Mouse (Mus musculus) adrenal gland, postnatal 4 days (tissue): ENCODE measurements around the gene Pde6g. TPM values are rescaled to one million over a fixed set of nuclear protein-coding genes. Genes with fewer than 3 reads are reported as not detected.

Source experiments
- DNase-seq, 2 experiments: peaks; one replicate each; pipeline ENCODE4 v3.0.0; 2021 to 2022; ENCODE audit warnings: low spot score in 2 of 2, mixed read lengths in 2 of 2
- long read RNA-seq, 2 experiments: library from polyadenylated mRNA; stranded (forward); transcript quantifications; one replicate each; pipeline ENCODE4 v2.0.0; 2021
- total RNA-seq, 2 experiments: library from RNA; stranded (reverse); gene quantifications; 2 replicates each; pipeline ENCODE4 v1.2.3; 2021

The Pde6g gene
- total RNA-seq: under 1 TPM in 1 of 2 experiments, not detected in 1; 0.25 TPM
- long read RNA-seq, experiment 1: 0 reads
- long read RNA-seq, experiment 2: 0 reads

DNA sequence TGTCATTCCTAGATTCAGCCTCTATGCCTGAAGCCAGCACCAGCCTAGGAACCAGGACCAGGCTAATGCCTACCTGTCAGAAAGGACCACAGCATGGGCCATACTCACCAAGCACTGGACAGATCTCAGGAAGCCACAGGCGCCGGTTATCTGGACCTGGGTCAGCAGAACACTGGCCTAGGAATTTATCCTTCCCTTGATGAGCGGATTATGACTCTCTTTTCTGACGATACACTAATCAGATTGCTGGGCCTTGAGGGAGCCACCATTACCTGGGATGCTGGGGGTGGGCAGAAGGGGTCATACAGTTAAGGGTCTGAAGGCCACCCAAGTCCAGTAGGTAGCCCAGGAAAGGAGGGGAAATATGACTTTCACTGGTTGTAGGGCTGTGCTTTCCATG lies at the start of gene Pde6g:
TSS of gene Pde6g (minus strand) at position 195 of the 400 bp plus-strand sequence.
- no peak for DNase-seq

DNA sequence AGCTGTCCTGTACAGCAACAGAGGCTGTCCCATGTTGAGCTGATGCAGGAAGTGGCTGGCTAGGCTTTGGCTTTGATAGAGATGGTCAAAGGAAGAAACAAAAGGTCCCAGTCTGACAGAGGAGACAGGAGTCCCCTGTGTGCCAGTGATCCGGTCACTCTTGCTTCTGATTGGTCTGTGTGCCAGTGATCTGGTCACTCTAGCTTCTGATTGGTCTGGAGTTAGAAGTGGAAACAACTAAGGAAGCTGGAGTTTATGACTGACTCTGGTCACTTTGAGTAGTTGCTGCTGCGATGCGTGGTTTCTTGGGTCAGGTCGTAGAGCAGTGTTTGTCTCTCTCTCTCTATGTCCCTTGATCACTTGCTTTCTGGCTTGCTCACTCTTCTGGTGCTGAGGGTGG lies 48.4 kb upstream of the Pde6g start:
- DNase-seq: no peak

DNA sequence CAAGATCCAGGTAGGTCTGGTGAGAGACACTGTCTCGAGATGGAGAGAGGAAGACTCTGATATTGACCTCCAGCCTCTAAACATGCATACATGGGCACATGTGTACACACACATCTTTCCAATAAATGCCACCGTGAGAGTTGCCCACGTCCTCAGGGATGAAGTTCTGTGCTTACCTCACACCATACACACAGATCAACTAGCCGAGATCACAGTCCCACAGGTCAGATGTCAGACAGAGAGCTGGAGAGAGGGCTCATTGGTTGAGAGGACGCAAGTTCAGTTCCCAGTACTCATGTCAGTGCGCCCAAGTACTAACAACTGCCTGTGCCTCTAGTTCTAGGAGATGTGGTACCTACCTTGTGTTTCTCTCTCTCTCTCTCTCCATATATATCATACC lies 47.7 kb upstream of the Pde6g start:
- DNase-seq: no peak

DNA sequence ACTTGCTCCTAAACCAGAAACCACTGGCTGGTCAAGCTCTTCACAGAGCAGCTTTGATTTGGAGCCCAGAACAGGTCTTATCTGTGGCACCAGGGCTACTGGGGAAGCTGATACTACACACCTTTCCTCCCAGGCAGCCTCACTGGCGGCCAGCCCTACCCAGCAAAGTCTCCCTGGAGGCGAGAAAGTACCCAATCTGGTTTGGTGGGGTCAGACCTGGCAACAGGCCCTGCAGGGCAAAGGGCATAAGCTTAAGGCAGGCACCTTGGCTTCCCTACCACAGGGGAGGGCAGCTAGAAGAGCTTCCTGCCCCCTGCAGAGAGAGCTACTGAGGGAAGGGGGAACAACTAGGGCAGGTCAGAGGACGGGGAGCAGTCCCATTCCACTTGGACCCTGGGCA lies 47.1 kb upstream of the Pde6g start:
- DNase-seq: no peak

DNA sequence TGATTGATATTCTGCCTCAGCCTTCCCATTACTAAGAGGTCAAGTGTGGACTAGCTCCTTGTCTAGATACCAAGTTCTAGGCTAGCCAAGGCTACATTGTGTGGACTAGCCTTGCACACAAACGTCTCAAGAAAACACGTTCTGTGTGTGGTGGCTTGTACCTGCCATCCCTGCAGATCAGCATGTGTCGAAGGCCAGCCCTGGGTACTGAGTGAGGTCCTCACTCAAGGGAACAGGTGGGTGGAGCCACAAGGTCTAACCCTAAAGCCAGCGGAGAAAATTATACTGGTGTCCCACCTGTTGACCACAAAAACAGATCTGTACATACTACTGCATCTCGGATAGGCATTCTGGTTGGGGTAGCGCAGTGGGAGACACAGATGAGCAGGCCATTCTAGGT lies 46.6 kb upstream of the Pde6g start:
- no peak for DNase-seq

DNA sequence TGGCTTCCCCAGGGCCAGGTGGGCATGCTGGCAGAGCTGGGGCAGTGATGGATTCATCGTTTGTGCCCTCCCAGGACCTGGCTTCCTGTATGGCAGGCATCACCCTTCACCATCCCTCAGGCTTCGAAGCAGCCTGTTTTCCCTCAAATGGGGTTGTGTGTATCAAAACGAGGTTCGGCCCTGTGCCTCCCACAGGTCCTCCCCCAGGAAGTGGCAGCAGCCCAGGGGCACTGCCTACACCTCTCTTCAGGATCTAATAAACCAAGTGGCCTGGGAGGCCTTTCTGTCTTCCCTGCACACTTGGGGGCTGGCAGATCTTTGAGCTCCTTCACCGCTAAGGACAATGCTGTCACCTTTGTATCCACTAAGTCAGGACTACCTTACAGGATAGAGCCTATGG lies 45.6 kb upstream of the Pde6g start:
- DNase-seq: no peak

DNA sequence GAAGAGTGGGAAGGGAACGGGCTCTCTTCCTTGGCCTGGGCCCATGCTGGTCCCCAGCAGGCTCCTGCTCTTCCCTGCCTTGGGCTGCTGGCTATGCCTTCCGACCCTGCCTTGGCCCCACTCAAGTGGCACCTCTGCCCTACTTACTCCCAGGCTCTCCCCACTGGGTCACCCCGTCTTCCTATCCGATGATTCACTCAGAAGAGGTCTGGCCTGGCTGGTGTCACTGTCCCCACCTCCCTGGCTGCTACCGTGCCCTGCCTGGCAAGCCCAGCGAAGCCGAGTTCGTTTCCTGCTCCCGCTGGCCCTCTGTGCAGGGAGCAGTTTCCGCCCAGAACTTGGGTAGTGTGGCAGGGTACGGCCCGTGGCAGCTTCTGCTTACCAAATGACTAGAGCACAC lies 44.9 kb upstream of the Pde6g start:
- no peak for DNase-seq

DNA sequence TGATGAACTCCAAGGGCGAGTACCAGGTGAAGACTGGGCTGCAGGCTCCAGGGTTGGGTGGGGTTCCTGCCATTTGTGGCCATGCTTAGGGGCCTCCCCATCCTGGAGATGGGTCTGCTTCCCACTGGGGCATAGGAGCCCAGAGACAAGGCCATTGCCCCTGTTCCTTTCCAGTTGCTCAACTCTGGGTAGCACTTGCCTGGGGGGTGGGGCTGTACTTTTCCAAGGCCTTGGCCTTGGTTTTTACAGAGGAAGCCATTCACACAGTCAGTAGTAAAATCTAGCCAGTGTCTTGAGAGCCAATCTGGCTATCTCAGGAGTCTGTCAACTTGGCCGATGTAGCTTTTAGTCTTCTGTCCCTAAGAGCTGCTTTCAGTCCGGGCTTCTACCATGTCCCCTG lies 44.1 kb upstream of the Pde6g start:
- peak in 1 of 2 experiments; percentile 43 for DNase-seq

DNA sequence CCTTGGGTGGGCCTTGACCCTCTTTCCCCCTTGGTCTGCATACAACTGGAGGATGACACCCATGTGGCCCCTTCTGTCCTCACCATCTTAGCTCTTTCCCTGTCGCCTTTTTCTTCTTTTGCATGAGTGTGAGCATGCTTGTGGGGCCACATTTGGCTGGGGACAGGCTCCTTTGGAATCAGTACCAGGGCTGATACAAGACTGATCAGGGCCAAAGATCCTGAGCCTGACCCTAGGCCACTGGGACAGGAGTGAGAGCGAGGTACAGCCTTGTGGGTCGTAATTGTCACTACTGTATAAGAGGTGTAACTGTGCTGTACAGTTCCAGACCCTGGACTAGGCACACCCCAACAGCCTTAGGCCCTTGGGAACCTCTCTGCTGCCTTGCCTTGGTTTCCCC lies 40.6 kb upstream of the Pde6g start:
- DNase-seq: no peak

DNA sequence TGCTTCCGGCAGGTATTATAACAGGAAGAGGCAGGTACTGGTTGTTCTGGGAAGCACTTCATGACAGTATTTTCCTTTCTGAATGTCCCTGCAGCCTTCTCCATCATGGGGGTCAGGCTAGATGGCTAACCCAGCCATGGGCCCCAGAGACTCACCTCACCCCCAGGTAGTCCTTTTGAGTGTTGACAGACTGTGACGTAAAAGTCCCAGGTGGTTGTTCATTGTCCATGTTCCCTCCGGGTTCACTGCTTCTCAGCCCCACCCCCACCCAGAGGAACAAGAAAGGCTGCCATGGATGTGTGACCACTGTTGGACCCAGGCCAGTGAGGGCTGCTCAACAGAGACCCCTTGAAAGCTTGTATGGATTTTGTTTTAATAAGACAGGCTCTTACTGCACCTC lies 40.1 kb upstream of the Pde6g start:
- DNase-seq: no peak

DNA sequence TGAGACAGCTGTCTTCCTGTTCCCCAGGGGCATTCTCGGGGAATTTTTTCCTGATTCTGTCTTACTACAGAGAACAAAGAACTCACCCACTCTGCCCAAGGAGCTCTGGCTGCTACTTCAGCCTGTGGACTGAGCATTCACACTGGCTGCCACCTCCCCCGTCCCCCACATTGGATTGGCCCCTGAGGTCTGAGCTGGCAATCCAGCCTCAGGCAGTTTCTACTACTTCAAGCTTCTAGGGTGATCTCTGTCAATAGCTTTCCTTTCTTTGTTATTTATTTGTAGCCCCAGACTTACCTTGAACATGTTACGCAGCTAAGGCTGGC lies 39.5 kb upstream of the Pde6g start:
- DNase-seq: no peak

DNA sequence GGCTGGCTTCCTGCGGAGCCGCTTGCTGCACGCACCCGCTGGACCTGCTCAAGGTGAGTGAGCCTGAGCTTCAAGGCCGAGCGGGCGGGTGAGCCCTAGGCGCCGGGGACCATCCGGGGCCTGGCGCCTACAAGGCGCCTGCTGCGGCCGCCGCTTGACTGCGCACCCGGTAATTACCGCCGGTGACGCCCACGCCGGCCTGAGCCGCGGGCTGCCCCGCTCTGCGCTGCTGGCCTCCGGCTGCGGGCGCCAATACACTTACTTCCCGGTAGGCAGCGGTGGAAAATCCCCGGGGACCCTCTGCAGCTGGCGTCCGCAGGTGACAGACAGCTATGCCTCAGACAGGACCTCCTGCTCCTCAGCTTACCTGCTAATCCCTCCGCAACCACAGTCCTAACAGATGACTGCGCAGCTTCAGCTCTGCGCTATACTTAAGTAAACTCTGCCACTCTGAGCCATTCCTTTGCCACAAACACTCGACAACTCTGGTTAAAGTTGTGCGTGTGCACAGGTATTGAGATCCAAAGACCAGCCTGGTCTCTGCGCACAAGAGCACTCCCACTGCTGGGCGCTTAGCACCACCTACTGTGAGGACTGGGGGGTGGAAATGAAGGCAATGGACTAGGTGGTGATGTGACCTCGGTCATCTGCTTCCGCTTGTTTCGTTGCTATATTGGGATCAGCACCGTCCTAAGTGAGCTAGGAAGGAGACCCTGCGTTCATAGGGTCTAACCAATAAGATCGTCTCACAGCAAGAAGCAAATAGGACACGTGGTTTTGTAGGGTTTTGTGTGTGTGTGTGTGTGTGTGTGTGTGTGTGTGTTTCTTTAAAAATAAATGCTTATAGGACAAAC lies 39.0 kb upstream of the Pde6g start:
- DNase-seq: no peak

DNA sequence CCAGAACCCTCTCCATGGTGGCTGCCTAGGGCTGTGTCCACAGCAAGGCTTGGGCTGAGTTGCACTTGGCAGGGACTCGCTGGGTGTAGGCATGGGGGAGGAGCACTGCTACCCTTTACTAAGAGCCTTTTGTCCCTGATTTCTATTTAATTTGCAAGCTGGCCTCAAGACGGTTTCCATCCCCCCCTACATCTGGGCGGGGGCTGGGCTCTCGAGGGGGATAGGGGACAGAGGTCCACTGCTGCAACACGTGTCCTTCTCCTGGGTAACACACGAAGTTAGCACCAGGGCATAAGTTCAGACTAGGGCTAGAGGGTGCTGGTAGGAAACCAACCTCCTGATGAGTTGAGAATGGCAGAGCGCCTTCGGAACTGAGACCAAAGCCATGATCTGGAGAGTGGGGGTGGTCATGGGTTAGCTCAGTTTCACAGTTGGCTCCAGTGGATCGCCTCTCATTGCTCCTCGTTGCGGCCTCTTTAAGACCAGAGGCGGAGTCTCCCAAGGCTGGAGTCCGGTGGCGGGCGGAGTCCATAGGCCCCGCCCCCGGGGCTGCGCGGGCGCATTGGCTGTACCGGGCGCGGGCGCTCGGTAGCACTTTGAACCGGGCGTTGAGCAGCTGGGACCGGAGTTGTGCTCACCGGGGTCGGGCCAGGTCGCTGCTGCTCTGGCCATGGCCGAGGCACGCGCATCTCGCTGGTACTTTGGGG lies 38.2 kb upstream of the Pde6g start, which contains the start of gene Slc25a10:
TSS of gene Slc25a10 (plus strand) at position 524 of the 707 bp plus-strand sequence.
- peak; percentile 77 to 84 for DNase-seq

DNA sequence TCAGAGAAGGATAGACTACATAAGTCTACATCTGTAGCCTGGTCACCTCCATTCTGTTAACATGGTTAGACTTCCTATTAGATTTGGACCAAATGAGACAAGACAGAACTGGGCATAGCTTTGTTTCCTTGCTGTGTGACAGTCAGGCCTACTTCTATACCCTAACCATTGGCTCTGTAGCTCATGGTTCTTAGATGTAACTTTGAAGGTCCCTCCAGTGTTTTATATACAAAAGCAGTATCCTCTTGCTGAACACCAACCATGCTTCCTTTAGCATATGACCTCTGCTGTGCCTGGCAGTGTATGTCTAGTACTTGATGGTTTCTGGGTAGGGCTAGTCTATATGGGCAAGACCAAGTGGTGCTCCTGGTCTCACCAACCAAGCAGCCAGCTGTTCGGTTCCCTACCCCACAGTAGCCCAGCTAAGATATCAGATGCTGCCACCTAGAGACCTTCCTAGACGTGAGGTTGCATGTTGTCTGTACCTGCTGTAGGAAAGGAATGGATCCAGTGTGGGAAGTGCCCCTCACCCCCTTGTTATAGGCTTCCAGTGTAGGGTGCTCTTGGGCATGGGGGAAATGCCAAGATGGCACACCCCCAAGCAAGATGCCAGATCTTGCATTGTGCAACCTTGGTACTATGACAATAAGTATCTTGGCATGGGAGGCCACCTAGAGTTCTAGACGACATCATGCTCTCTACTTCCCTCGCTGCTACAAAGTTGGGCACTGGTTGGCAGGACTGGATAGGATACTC lies 37.2 kb upstream of the Pde6g start:
- DNase-seq: no peak

DNA sequence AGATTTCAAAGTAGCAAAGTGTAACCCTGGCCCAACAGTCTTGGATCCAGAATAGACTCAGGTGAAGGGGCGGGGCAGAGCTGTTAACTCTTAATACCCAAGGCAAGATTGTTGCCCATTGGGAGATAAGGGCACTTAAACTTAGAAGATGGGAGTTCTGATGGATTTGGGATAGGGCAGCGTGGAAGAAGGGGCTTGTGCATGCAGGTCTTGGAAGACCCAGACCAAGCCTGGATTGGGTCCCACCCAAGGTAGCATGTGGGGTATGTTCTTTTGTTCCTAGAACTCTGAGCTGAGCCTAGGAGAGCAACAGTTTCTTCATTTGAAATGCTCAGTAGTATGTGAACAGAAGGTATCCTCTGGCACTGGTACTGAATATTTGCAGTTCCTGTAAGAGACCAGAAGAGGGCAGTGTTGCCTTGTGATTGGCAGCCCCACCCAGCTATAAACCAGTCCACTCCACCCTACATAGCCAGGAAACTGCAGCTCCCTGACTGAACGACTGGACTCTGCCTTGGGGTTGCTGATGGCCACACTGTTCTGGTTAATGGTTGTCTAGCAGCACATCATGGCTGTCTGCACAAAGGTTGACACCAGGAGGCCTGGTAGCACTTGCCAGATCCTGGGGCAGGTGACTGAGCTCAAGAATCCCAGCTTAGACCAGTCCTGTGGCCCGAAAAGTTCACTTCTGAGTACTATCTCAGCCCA lies 35.9 kb upstream of the Pde6g start:
- peak in 1 of 2 experiments; percentile 54 for DNase-seq

DNA sequence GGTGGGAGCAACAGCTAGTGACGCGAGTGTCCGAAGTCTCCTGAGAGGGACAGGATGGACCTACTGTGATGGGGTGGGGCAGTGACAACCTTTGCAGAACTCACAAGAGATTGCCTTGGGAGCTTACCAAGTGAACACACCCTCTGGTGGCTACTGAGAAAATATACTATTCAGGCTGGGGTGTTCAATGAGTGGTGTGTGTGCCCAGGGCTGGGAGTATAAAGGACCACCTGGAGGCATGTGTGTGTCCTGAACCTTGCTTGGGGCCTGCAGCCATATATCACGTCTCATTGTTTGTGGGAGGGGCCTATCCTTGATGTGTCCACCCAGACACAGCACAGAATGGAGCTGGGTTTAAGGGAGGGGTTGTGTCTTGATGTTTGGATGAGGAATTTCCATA lies 35.2 kb upstream of the Pde6g start:
- no peak for DNase-seq

DNA sequence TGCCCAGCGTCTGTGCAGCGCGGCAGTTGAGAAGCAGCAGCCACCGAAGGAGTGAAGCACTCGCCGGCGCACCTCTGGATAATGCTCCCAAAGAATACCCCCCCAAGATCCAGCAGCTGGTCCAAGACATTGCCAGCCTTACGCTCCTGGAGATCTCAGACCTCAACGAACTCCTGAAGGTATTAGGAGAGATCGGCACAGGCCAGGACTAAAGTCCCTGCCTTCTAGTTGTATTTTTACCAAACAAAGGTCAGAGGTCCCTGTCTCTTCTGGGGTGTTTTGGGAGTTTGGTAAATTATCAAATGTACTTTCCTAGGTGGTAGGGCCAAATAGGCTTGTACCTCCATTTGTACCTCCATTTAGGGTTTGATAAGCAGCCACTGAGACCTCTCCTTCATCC lies 32.0 kb upstream of the Pde6g start:
- no peak for DNase-seq

DNA sequence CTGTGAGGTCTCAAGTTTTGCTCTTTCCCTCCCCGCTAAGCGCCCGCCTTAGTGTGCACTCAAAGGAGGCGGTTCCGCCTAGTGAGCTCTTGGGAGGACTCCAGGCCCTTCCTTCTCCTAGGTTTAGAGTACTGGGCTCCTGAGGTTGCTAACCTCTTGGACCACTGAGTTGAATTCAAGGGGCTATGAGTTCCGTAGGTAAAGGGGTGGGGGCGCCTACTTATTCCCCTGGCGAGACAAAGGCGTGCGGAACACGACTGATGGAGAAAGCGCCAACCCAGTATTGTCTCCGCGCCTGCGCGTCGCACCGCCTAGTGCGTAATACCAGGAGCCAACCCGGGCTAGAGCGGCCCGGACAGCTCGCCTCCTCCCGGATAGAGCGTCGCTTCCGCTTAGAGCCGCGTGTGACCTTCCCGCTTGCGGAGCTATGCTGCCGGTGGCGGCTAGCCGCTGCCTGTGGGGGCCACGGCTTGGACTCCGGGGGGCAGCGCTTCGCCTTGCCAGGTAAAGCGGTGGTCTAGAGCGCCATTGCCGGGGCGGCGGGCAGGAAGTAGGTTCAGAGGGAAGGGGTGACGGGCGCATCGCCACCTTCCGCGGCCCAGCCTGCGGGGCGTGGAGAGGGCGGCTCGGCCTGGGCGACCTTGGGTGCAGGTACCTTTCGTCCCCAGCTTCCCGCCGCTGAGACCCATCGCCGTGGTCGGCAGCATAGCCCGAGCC lies 31.1 kb upstream of the Pde6g start, which contains the start of gene Mrpl12:
TSS of gene Mrpl12 (plus strand) at position 349 of the 717 bp plus-strand sequence.
- peak; percentile 74 to 83 for DNase-seq

DNA sequence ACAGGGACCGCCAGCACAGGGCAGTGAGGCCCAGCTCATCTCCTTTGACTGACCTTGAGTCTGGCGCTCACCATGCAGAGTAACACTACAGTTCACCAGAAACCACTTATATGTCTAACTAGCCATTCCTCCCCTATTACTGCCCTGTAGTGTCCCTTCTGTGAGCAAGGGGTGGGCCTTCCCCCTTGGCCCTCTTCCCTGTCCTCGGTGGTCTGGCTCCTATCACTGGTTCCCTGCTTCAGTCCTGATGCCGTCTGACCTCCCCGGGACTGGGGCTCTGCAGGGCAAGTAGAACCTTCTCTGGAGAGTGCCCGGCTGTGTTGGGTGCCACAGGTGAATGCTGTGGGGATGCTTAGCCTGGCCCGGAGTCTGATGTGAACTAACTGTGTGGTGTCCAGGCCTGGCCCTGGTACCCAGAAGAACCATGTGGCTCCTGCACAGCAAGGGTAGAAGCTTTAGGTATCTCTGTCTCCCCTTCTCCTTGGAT lies 30.2 kb upstream of the Pde6g start:
- no peak for DNase-seq

DNA sequence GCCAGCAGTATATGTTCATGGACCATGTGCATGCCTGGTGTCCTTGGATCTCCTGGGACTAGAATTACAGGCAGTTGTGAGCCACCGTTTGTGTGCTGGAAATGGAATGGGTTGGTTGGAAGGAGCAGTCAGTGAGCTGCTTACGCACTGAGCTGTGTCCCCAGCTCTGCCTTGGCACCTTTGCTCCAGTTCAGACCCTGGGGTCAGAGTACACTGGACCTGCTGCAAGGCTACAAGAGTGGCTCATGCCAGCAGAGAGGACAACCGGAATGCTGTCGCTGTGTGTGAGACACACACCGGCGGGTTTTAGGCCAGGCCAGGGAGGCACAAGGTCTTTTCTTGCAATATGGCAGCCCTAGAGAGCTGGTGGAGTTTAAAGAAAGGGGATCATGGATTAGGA lies 18.8 kb upstream of the Pde6g start:
- no peak for DNase-seq
